Mouse (Mus musculus): ENCODE results near the gene Aox4. TPM values are rescaled to one million over a fixed set of nuclear protein-coding genes. Genes with fewer than 3 reads are reported as not detected.

Gene Aox4
- polyA plus RNA-seq, 1 experiment: not detected

- Histone ChIP-seq H3K4me3 (replicated peaks) (peak overlapping the region; percentile 76), H3K36me3 (replicated peaks; ENCODE audit: low read length) (no peaks in the 10 kb centered on the region), H3K27me3 (replicated peaks) (no peaks in the 10 kb centered on the region), H3K4me1 (peaks cover 4% of the 10 kb centered on the region), H3K9me3 (peaks cover 34% of the 10 kb centered on the region)
- TF ChIP-seq FLI1 (IDR thresholded peaks at IDR 0.05; ENCODE audit: low read length) (peak; percentile 48; the same call in 1 of the 2 replicates), GATA1 (IDR thresholded peaks at IDR 0.05; ENCODE audit: borderline replicate concordance, low read length) (no peak)
Observed at GRCm38 (mm10) chr1:58215353-58215752, 5.2 kb downstream of the Aox4 start.

DNA sequence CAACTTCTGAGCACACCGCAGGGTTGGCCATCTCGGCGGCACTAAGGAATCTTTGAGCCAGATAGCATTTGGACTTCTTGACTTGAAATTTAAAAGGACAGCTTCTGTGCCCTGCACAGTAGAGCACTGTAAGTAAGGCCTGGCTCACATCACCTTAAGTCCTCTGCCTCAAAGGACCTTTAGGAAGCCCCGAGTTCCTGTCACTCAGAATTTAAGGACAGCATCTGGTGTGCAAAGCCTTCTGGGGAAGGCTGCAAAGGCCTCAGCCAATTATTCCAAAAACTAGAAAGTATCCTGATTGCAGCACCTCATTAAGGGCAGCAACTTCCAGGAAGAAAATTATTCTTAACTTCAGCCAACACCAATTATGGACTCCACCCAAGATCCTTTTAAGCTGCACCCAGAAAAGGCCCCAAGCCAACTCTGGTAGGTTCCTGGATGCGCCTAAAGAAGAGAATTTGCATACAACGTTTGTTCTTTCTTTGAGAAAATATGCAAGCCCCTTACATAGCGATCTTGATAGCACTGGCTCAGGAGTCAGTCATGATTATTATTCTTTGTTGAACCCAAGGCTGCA, 5.8 kb downstream of the Aox4 start:
- Histone ChIP-seq H3K36me3 (replicated peaks; ENCODE audit: low read length) (no peaks in the 10 kb centered on the region), H3K27me3 (replicated peaks) (no peaks in the 10 kb centered on the region), H3K9me3 (peaks cover 34% of the 10 kb centered on the region), H3K4me1 (peaks cover 4% of the 10 kb centered on the region), H3K4me3 (replicated peaks) (no peak overlapping the region)
- no peak for TF ChIP-seq GATA1 (IDR thresholded peaks at IDR 0.05; ENCODE audit: borderline replicate concordance, low read length)
- TF ChIP-seq FLI1 (IDR thresholded peaks at IDR 0.05; ENCODE audit: low read length): no peak

DNA sequence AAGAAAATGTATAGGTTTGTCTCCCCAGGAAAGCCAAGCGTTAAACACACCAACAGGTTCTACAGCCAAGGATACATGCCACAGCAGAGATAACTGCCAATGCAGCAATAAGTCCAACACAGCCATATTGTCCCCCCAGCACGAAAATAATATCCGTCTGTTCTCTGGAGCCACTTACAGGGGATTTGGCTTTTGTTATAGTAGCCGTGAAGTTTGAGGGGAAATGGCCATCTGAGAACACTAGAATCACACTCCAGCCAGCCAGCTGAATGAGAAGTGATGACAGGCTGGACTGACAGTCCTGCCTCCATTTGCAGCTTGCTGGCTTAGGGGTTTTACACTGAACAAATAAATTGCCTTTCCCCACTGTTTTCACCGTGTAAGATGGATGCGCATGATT, 10.9 kb downstream of the Aox4 start:
- no peaks in the 10 kb centered on the region for H3K4me1 ChIP-seq
- TF ChIP-seq FLI1 (IDR thresholded peaks at IDR 0.05; ENCODE audit: low read length): no peak
- TF ChIP-seq GATA1 (IDR thresholded peaks at IDR 0.05; ENCODE audit: borderline replicate concordance, low read length): no peak
- peaks cover 8% of the 10 kb centered on the region; the same call in 1 of the 2 replicates for H3K9me3 ChIP-seq
- no peak overlapping the region for H3K4me3 ChIP-seq (replicated peaks)
- H3K36me3 ChIP-seq (replicated peaks; ENCODE audit: low read length): no peaks in the 10 kb centered on the region
- peaks cover 2% of the 10 kb centered on the region for H3K27me3 ChIP-seq (replicated peaks)

- Histone ChIP-seq H3K4me1 (no peaks in the 10 kb centered on the region), H3K27me3 (replicated peaks) (peaks cover 2% of the 10 kb centered on the region), H3K4me3 (replicated peaks) (no peak overlapping the region), H3K36me3 (replicated peaks; ENCODE audit: low read length) (no peaks in the 10 kb centered on the region), H3K9me3 (no peaks in the 10 kb centered on the region)
- TF ChIP-seq FLI1 (IDR thresholded peaks at IDR 0.05; ENCODE audit: low read length): no peak
- TF ChIP-seq GATA1 (IDR thresholded peaks at IDR 0.05; ENCODE audit: borderline replicate concordance, low read length): no peak
Observed at GRCm38 (mm10) chr1:58221879-58222278, 11.7 kb downstream of the Aox4 start.

DNA sequence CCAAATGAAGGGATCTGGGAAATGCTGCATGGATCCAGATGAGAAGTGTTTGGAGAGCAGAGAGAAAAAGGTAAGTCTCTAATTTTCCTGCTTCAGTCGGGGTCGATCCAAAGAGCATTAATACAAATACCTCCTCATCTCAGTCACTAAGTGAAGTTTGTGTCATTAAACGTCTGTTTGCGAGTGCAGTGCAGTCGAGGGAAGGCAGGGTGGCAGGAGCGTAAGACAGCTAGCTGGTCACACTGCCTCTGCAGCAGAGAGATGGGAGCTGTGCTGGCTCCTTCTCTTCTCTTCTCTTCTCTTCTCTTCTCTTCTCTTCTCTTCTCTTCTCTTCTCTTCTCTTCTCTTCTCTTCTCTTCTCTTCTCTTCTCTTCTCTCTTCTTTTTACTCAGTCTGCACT, 17.9 kb downstream of the Aox4 start:
- no peak overlapping the region for H3K4me3 ChIP-seq (replicated peaks)
- no peaks in the 10 kb centered on the region for H3K36me3 ChIP-seq (replicated peaks; ENCODE audit: low read length)
- no peak for TF ChIP-seq FLI1 (IDR thresholded peaks at IDR 0.05; ENCODE audit: low read length)
- TF ChIP-seq GATA1 (IDR thresholded peaks at IDR 0.05; ENCODE audit: borderline replicate concordance, low read length): no peak
- H3K4me1 ChIP-seq: no peaks in the 10 kb centered on the region
- peaks cover 2% of the 10 kb centered on the region for H3K27me3 ChIP-seq (replicated peaks)
- H3K9me3 ChIP-seq: no peaks in the 10 kb centered on the region

- Histone ChIP-seq H3K36me3 (replicated peaks; ENCODE audit: low read length) (no peaks in the 10 kb centered on the region), H3K4me3 (replicated peaks) (no peak overlapping the region), H3K27me3 (replicated peaks) (peaks cover 2% of the 10 kb centered on the region), H3K4me1 (no peaks in the 10 kb centered on the region), H3K9me3 (no peaks in the 10 kb centered on the region)
- TF ChIP-seq GATA1 (IDR thresholded peaks at IDR 0.05; ENCODE audit: borderline replicate concordance, low read length) (no peak), FLI1 (IDR thresholded peaks at IDR 0.05; ENCODE audit: low read length) (no peak)
Observed at GRCm38 (mm10) chr1:58228916-58229315, 18.7 kb downstream of the Aox4 start.

DNA sequence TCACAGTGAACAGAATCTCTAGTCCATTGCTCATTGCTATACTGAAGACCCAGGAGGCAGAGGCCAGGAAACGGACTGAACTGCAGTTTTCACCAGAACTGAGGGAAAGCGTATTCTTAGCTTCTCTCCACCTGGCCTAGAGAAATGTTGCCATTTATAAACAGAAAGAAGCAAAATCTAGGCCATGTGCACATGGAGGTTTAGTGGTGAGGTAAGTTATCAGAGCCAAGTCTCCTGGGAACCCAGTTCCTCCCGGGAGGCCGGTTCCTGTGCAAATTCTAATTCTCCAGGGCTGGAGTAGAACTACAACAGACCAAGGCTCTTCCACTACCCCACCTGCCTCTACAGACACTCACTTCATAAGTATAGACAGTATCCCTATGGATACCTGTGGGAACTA, 19.6 kb downstream of the Aox4 start:
- Histone ChIP-seq H3K36me3 (replicated peaks; ENCODE audit: low read length) (no peaks in the 10 kb centered on the region), H3K4me3 (replicated peaks) (no peak overlapping the region), H3K4me1 (no peaks in the 10 kb centered on the region), H3K9me3 (no peaks in the 10 kb centered on the region), H3K27me3 (replicated peaks) (peaks cover 2% of the 10 kb centered on the region)
- TF ChIP-seq FLI1 (IDR thresholded peaks at IDR 0.05; ENCODE audit: low read length) (no peak), GATA1 (IDR thresholded peaks at IDR 0.05; ENCODE audit: borderline replicate concordance, low read length) (no peak)

GRCm38 (mm10) chr1:58230542-58230941, 20.3 kb downstream of the Aox4 start:
- Histone ChIP-seq H3K27me3 (replicated peaks) (peaks cover 2% of the 10 kb centered on the region), H3K9me3 (no peaks in the 10 kb centered on the region), H3K36me3 (replicated peaks; ENCODE audit: low read length) (no peaks in the 10 kb centered on the region), H3K4me3 (replicated peaks) (no peak overlapping the region), H3K4me1 (no peaks in the 10 kb centered on the region)
- no peak for TF ChIP-seq GATA1 (IDR thresholded peaks at IDR 0.05; ENCODE audit: borderline replicate concordance, low read length)
- no peak for TF ChIP-seq FLI1 (IDR thresholded peaks at IDR 0.05; ENCODE audit: low read length)

- no peaks in the 10 kb centered on the region for H3K9me3 ChIP-seq
- no peak for TF ChIP-seq GATA1 (IDR thresholded peaks at IDR 0.05; ENCODE audit: borderline replicate concordance, low read length)
- no peak for TF ChIP-seq FLI1 (IDR thresholded peaks at IDR 0.05; ENCODE audit: low read length)
- H3K36me3 ChIP-seq (replicated peaks; ENCODE audit: low read length): no peaks in the 10 kb centered on the region
- H3K4me1 ChIP-seq: no peaks in the 10 kb centered on the region
- peaks cover 2% of the 10 kb centered on the region for H3K27me3 ChIP-seq (replicated peaks)
- H3K4me3 ChIP-seq (replicated peaks): no peak overlapping the region
Observed at GRCm38 (mm10) chr1:58235405-58235804, 25.2 kb downstream of the Aox4 start.

GRCm38 (mm10) chr1:58237527-58238299, 27.5 kb downstream of the Aox4 start:
- H3K4me1 ChIP-seq: no peaks in the 10 kb centered on the region
- H3K36me3 ChIP-seq (replicated peaks; ENCODE audit: low read length): no peaks in the 10 kb centered on the region
- H3K9me3 ChIP-seq: no peaks in the 10 kb centered on the region
- H3K4me3 ChIP-seq (replicated peaks): no peak overlapping the region
- H3K27me3 ChIP-seq (replicated peaks): peaks cover 2% of the 10 kb centered on the region
- TF ChIP-seq FLI1 (IDR thresholded peaks at IDR 0.05; ENCODE audit: low read length): no peak
- no peak for TF ChIP-seq GATA1 (IDR thresholded peaks at IDR 0.05; ENCODE audit: borderline replicate concordance, low read length)

Data from megakaryocyte, embryonic 14.5 days (primary cell).